Mouse (Mus musculus): ENCODE results near the gene Asphd2.
A peak's percentile ranks its signal among the peaks of the same experiment; 100 is the strongest.
"Not testable (repeated sequence)": the region's sequence is repeated elsewhere in the genome, so short reads cannot be mapped to it uniquely, and the experiment has no call there.

Asphd2 gene

GRCm38 (mm10) chr5:112394779-112395443, at the start of gene Asphd2:
TSS of gene Asphd2 (minus strand) at chr5:112394866.
- DNase-seq (ENCODE audit: low read depth) = no peak

- DNase-seq (ENCODE audit: low read depth) = no peak
Measured at GRCm38 (mm10) chr5:112438535-112438934, 43.9 kb upstream of the Asphd2 start.

GRCm38 (mm10) chr5:112433004-112433403, 38.3 kb upstream of the Asphd2 start:
- peak; percentile 79 for DNase-seq (ENCODE audit: low read depth)

GRCm38 (mm10) chr5:112432033-112432432, 37.4 kb upstream of the Asphd2 start:
- DNase-seq (ENCODE audit: low read depth) = no peak

GRCm38 (mm10) chr5:112431120-112431775, 36.6 kb upstream of the Asphd2 start:
- DNase-seq (ENCODE audit: low read depth) = no peak

- peak; percentile 71 for DNase-seq (ENCODE audit: low read depth)
Measured at GRCm38 (mm10) chr5:112428944-112429343, 34.3 kb upstream of the Asphd2 start.

- DNase-seq (ENCODE audit: low read depth) = peak; percentile 74
Measured at GRCm38 (mm10) chr5:112427283-112427682, 32.6 kb upstream of the Asphd2 start.

GRCm38 (mm10) chr5:112426635-112427034, 32.0 kb upstream of the Asphd2 start:
- DNase-seq (ENCODE audit: low read depth) = no peak

- no peak for DNase-seq (ENCODE audit: low read depth)
Measured at GRCm38 (mm10) chr5:112419535-112419934, 24.9 kb upstream of the Asphd2 start.

GRCm38 (mm10) chr5:112418023-112418422, 23.4 kb upstream of the Asphd2 start:
- no peak for DNase-seq (ENCODE audit: low read depth)

GRCm38 (mm10) chr5:112416673-112417072, 22.0 kb upstream of the Asphd2 start:
- DNase-seq (ENCODE audit: low read depth) = no peak

GRCm38 (mm10) chr5:112412781-112413180, 18.1 kb upstream of the Asphd2 start:
- DNase-seq (ENCODE audit: low read depth) = not testable (repeated sequence)

- DNase-seq (ENCODE audit: low read depth) = no peak
Measured at GRCm38 (mm10) chr5:112411514-112412335, 17.1 kb upstream of the Asphd2 start.

GRCm38 (mm10) chr5:112411072-112411471, 16.4 kb upstream of the Asphd2 start:
- DNase-seq (ENCODE audit: low read depth) = no peak

GRCm38 (mm10) chr5:112409274-112409673, 14.6 kb upstream of the Asphd2 start:
- no peak for DNase-seq (ENCODE audit: low read depth)

GRCm38 (mm10) chr5:112406017-112406416, 11.4 kb upstream of the Asphd2 start:
- no peak for DNase-seq (ENCODE audit: low read depth)

GRCm38 (mm10) chr5:112402437-112402836, 7.8 kb upstream of the Asphd2 start:
- DNase-seq (ENCODE audit: low read depth) = no peak

- no peak for DNase-seq (ENCODE audit: low read depth)
Measured at GRCm38 (mm10) chr5:112399284-112399683, 4.6 kb upstream of the Asphd2 start.

- DNase-seq (ENCODE audit: low read depth) = no peak
Measured at GRCm38 (mm10) chr5:112396066-112396465, 1.4 kb upstream of the Asphd2 start.

GRCm38 (mm10) chr5:112394415-112394763, 277 bp downstream of the Asphd2 start:
- no peak for DNase-seq (ENCODE audit: low read depth)

- DNase-seq (ENCODE audit: low read depth) = no peak
Measured at GRCm38 (mm10) chr5:112393741-112394414, 788 bp downstream of the Asphd2 start.

- DNase-seq (ENCODE audit: low read depth) = no peak
Measured at GRCm38 (mm10) chr5:112391676-112392323, 2.9 kb downstream of the Asphd2 start.
